Mouse (Mus musculus): ENCODE results near the gene Plce1.

The Plce1 gene

GRCm38 (mm10) chr19:38480731-38481621 lies at the start of gene Plce1:
Gene Plce1 (plus strand): TSS chr19:38481109.
- DNase-seq (ENCODE audit: low read depth), result no peak

- DNase-seq (ENCODE audit: low read depth), result no peak
Observed at GRCm38 (mm10) chr19:38431326-38431725, 49.6 kb upstream of the Plce1 start.

- DNase-seq (ENCODE audit: low read depth), result no peak
Observed at GRCm38 (mm10) chr19:38432021-38432420, 48.9 kb upstream of the Plce1 start.

- no peak for DNase-seq (ENCODE audit: low read depth)
Observed at GRCm38 (mm10) chr19:38433381-38433780, 47.5 kb upstream of the Plce1 start.

GRCm38 (mm10) chr19:38435221-38435620 lies 45.7 kb upstream of the Plce1 start:
- no peak for DNase-seq (ENCODE audit: low read depth)

- DNase-seq (ENCODE audit: low read depth), result no peak
Observed at GRCm38 (mm10) chr19:38441860-38442259, 39.0 kb upstream of the Plce1 start.

GRCm38 (mm10) chr19:38445758-38446157 lies 35.2 kb upstream of the Plce1 start:
- DNase-seq (ENCODE audit: low read depth), result no peak

GRCm38 (mm10) chr19:38455228-38455627 lies 25.7 kb upstream of the Plce1 start:
- no peak for DNase-seq (ENCODE audit: low read depth)

- DNase-seq (ENCODE audit: low read depth), result no peak
Observed at GRCm38 (mm10) chr19:38458996-38459395, 21.9 kb upstream of the Plce1 start.

- DNase-seq (ENCODE audit: low read depth), result no peak
Observed at GRCm38 (mm10) chr19:38460696-38461095, 20.2 kb upstream of the Plce1 start.

GRCm38 (mm10) chr19:38470257-38470893 lies 10.5 kb upstream of the Plce1 start:
- DNase-seq (ENCODE audit: low read depth), result no peak

GRCm38 (mm10) chr19:38475394-38475793 lies 5.5 kb upstream of the Plce1 start:
- no peak for DNase-seq (ENCODE audit: low read depth)

GRCm38 (mm10) chr19:38478286-38478685 lies 2.6 kb upstream of the Plce1 start:
- DNase-seq (ENCODE audit: low read depth), result no peak

- DNase-seq (ENCODE audit: low read depth), result no peak
Observed at GRCm38 (mm10) chr19:38478948-38479347, 2.0 kb upstream of the Plce1 start.

GRCm38 (mm10) chr19:38479473-38479872 lies 1.4 kb upstream of the Plce1 start:
- DNase-seq (ENCODE audit: low read depth), result no peak

- no peak for DNase-seq (ENCODE audit: low read depth)
Observed at GRCm38 (mm10) chr19:38480156-38480720, 671 bp upstream of the Plce1 start.

GRCm38 (mm10) chr19:38481906-38482305 lies 997 bp downstream of the Plce1 start:
- DNase-seq (ENCODE audit: low read depth), result no peak

GRCm38 (mm10) chr19:38482406-38483181 lies 1.7 kb downstream of the Plce1 start:
- no peak for DNase-seq (ENCODE audit: low read depth)

- no peak for DNase-seq (ENCODE audit: low read depth)
Observed at GRCm38 (mm10) chr19:38485779-38486555, 5.1 kb downstream of the Plce1 start.

- no peak for DNase-seq (ENCODE audit: low read depth)
Observed at GRCm38 (mm10) chr19:38487501-38487900, 6.6 kb downstream of the Plce1 start.

- no peak for DNase-seq (ENCODE audit: low read depth)
Observed at GRCm38 (mm10) chr19:38488103-38488912, 7.4 kb downstream of the Plce1 start.
